Mouse (Mus musculus): ENCODE data around the gene 1700001C19Rik. TPM values are rescaled to one million over a fixed set of nuclear protein-coding genes. Genes with fewer than 3 reads are reported as not detected.

1700001C19Rik gene
- total and polyA plus RNA-seq, 3 experiments, result not detected

GRCm38 (mm10) chr17:47441296-47442051 lies 4.3 kb upstream of the 1700001C19Rik start:
- no peaks in the 10 kb centered on the region for H3K4me1 ChIP-seq (ENCODE audit: insufficient read depth, low read depth, low read length)
- H3K9me3 ChIP-seq (replicated peaks), result no peaks in the 10 kb centered on the region
- no peaks in the 10 kb centered on the region for H3K36me3 ChIP-seq (replicated peaks)
- peaks cover 64% of the 10 kb centered on the region for H3K27me3 ChIP-seq (ENCODE audit: insufficient read depth, low read length)
- no peak overlapping the region for H3K4me3 ChIP-seq (ENCODE audit: low read depth, low read length)
- DNase-seq (ENCODE audit: low spot score), result no peak
- no peak for ATAC-seq (ENCODE audit: extremely low read depth, insufficient number of reproducible peaks, low FRiP score, poor library complexity, severe bottlenecking)
- TF ChIP-seq POLR2AphosphoS5 (IDR thresholded peaks at IDR 0.05; ENCODE audit: insufficient replicate concordance, low read depth, low read length), result no peak
- TF ChIP-seq GATA1 (IDR thresholded peaks at IDR 0.05; ENCODE audit: borderline replicate concordance, low read length), result no peak
- no peak for TF ChIP-seq GATA2 (IDR thresholded peaks at IDR 0.05; ENCODE audit: borderline replicate concordance, low read depth, low read length)
- TF ChIP-seq TAL1 (conservative IDR thresholded peaks at IDR 0.05; ENCODE audit: low read depth, low read length), result no peak
- no peak for TF ChIP-seq CTCF (IDR thresholded peaks at IDR 0.05; ENCODE audit: low read depth, low read length)

GRCm38 (mm10) chr17:47440359-47440890 lies 3.2 kb upstream of the 1700001C19Rik start:
- TF ChIP-seq GATA1 (IDR thresholded peaks at IDR 0.05; ENCODE audit: borderline replicate concordance, low read length), result no peak
- Histone ChIP-seq H3K36me3 (replicated peaks) (no peaks in the 10 kb centered on the region), H3K9me3 (replicated peaks) (no peaks in the 10 kb centered on the region), H3K4me3 (ENCODE audit: low read depth, low read length) (no peak overlapping the region), H3K27me3 (ENCODE audit: insufficient read depth, low read length) (peaks cover 61% of the 10 kb centered on the region), H3K4me1 (ENCODE audit: insufficient read depth, low read depth, low read length) (no peaks in the 10 kb centered on the region)
- ATAC-seq (ENCODE audit: extremely low read depth, insufficient number of reproducible peaks, low FRiP score, poor library complexity, severe bottlenecking) (no peak), DNase-seq (ENCODE audit: low spot score) (no peak)

GRCm38 (mm10) chr17:47439396-47440028 lies 2.3 kb upstream of the 1700001C19Rik start:
- H3K4me3 ChIP-seq (ENCODE audit: low read depth, low read length), result no peak overlapping the region
- ATAC-seq (ENCODE audit: extremely low read depth, insufficient number of reproducible peaks, low FRiP score, poor library complexity, severe bottlenecking) (no peak), DNase-seq (ENCODE audit: low spot score) (no peak)
- TF ChIP-seq CTCF (IDR thresholded peaks at IDR 0.05; ENCODE audit: low read depth, low read length) (no peak), TAL1 (conservative IDR thresholded peaks at IDR 0.05; ENCODE audit: low read depth, low read length) (no peak), GATA1 (IDR thresholded peaks at IDR 0.05; ENCODE audit: borderline replicate concordance, low read length) (no peak), POLR2AphosphoS5 (IDR thresholded peaks at IDR 0.05; ENCODE audit: insufficient replicate concordance, low read depth, low read length) (no peak), GATA2 (IDR thresholded peaks at IDR 0.05; ENCODE audit: borderline replicate concordance, low read depth, low read length) (no peak)
- H3K36me3 ChIP-seq (replicated peaks), result no peaks in the 10 kb centered on the region
- H3K27me3 ChIP-seq (ENCODE audit: insufficient read depth, low read length), result peaks cover 56% of the 10 kb centered on the region
- no peaks in the 10 kb centered on the region for H3K4me1 ChIP-seq (ENCODE audit: insufficient read depth, low read depth, low read length)
- H3K9me3 ChIP-seq (replicated peaks), result no peaks in the 10 kb centered on the region

GRCm38 (mm10) chr17:47438611-47439010 lies 1.4 kb upstream of the 1700001C19Rik start:
- Histone ChIP-seq H3K27me3 (ENCODE audit: insufficient read depth, low read length) (peaks cover 50% of the 10 kb centered on the region), H3K4me1 (ENCODE audit: insufficient read depth, low read depth, low read length) (no peaks in the 10 kb centered on the region), H3K36me3 (replicated peaks) (no peaks in the 10 kb centered on the region), H3K9me3 (replicated peaks) (no peaks in the 10 kb centered on the region), H3K4me3 (ENCODE audit: low read depth, low read length) (no peak overlapping the region)
- DNase-seq (ENCODE audit: low spot score), result no peak
- TF ChIP-seq CTCF (IDR thresholded peaks at IDR 0.05; ENCODE audit: low read depth, low read length) (no peak), GATA1 (IDR thresholded peaks at IDR 0.05; ENCODE audit: borderline replicate concordance, low read length) (no peak), POLR2AphosphoS5 (IDR thresholded peaks at IDR 0.05; ENCODE audit: insufficient replicate concordance, low read depth, low read length) (no peak), TAL1 (conservative IDR thresholded peaks at IDR 0.05; ENCODE audit: low read depth, low read length) (no peak), GATA2 (IDR thresholded peaks at IDR 0.05; ENCODE audit: borderline replicate concordance, low read depth, low read length) (no peak)
- no peak for ATAC-seq (ENCODE audit: extremely low read depth, insufficient number of reproducible peaks, low FRiP score, poor library complexity, severe bottlenecking)

GRCm38 (mm10) chr17:47436156-47436906 lies 845 bp downstream of the 1700001C19Rik start, which contains the start of gene AI661453:
TSS of gene AI661453 (plus strand) at chr17:47436615.
- no peaks in the 10 kb centered on the region for H3K4me1 ChIP-seq (ENCODE audit: insufficient read depth, low read depth, low read length)
- H3K36me3 ChIP-seq (replicated peaks), result no peaks in the 10 kb centered on the region
- ATAC-seq (ENCODE audit: extremely low read depth, insufficient number of reproducible peaks, low FRiP score, poor library complexity, severe bottlenecking) (no peak), DNase-seq (ENCODE audit: low spot score) (no peak)
- H3K4me3 ChIP-seq (ENCODE audit: low read depth, low read length), result no peak within 1 kb of the TSS
- H3K27me3 ChIP-seq (ENCODE audit: insufficient read depth, low read length), result peaks cover 52% of the 10 kb centered on the region
- H3K9me3 ChIP-seq (replicated peaks), result no peaks in the 10 kb centered on the region
- TF ChIP-seq GATA2 (IDR thresholded peaks at IDR 0.05; ENCODE audit: borderline replicate concordance, low read depth, low read length) (no peak), TAL1 (conservative IDR thresholded peaks at IDR 0.05; ENCODE audit: low read depth, low read length) (no peak), POLR2AphosphoS5 (IDR thresholded peaks at IDR 0.05; ENCODE audit: insufficient replicate concordance, low read depth, low read length) (no peak)

- no peaks in the 10 kb centered on the region for H3K9me3 ChIP-seq (replicated peaks)
- ATAC-seq (ENCODE audit: extremely low read depth, insufficient number of reproducible peaks, low FRiP score, poor library complexity, severe bottlenecking) (no peak), DNase-seq (ENCODE audit: low spot score) (no peak)
- TF ChIP-seq CTCF (IDR thresholded peaks at IDR 0.05; ENCODE audit: low read depth, low read length), result no peak
- no peak for TF ChIP-seq POLR2AphosphoS5 (IDR thresholded peaks at IDR 0.05; ENCODE audit: insufficient replicate concordance, low read depth, low read length)
- no peak for TF ChIP-seq GATA2 (IDR thresholded peaks at IDR 0.05; ENCODE audit: borderline replicate concordance, low read depth, low read length)
- TF ChIP-seq TAL1 (conservative IDR thresholded peaks at IDR 0.05; ENCODE audit: low read depth, low read length), result no peak
- no peaks in the 10 kb centered on the region for H3K36me3 ChIP-seq (replicated peaks)
- no peak overlapping the region for H3K4me3 ChIP-seq (ENCODE audit: low read depth, low read length)
- H3K4me1 ChIP-seq (ENCODE audit: insufficient read depth, low read depth, low read length), result no peaks in the 10 kb centered on the region
- peaks cover 21% of the 10 kb centered on the region for H3K27me3 ChIP-seq (ENCODE audit: insufficient read depth, low read length)
Measured at GRCm38 (mm10) chr17:47430815-47431214, 6.4 kb downstream of the 1700001C19Rik start.

All from G1E (cell line).